Mouse (Mus musculus): ENCODE measurements around the gene Gm20388.

DNA sequence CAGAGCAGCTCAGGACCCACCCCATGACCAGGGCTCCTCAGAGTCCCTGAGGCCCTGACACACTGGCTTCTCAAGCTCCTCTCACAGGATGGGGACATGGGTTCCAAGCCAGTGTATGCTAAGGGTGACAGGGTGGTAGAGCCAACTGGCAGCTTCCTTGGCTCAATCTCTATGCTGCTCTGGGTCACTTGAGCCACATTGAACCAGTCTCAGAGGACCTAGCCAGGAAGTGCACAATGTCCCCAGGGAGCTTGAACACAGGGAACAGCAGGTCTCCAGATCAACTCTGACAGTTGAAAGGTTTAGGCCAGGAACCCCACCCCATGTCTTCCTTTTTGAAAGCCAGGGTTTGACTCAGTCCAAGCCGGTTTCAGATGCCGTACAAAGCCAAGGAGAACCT is 1296.5 kb downstream of the Gm20388 start:
- TF ChIP-seq CTCF (IDR thresholded peaks at IDR 0.05; ENCODE audit: low read depth): no peak
- no peak for TF ChIP-seq EP300 (IDR thresholded peaks at IDR 0.05; ENCODE audit: low read depth)

Measured in liver, embryonic 14.5 days (tissue).